Mouse (Mus musculus): ENCODE measurements around the gene Rps12-ps3. TPM values are rescaled to one million over a fixed set of nuclear protein-coding genes. Genes with fewer than 3 reads are reported as not detected.

The Rps12-ps3 gene
- polyA plus RNA-seq, 1 experiment from 2014 or later, result 12.4 TPM

- Histone ChIP-seq H3K36me3 (ENCODE audit: control insufficient read depth, insufficient read depth, low read length) (no peaks in the 10 kb centered on the region; the same call in 1 of the 2 replicates), H3K4me1 (ENCODE audit: control insufficient read depth, insufficient read depth, low read length) (no peaks in the 10 kb centered on the region), H3K9me3 (ENCODE audit: control insufficient read depth, low read length) (no peaks in the 10 kb centered on the region), H3K4me2 (ENCODE audit: low read depth, severe bottlenecking) (no peak overlapping the region), H3K27ac (replicated peaks; ENCODE audit: low read depth, low read length) (no peak overlapping the region), H3K27me3 (ENCODE audit: control insufficient read depth, insufficient read depth, low read length) (no peaks in the 10 kb centered on the region), H3K4me3 (ENCODE audit: low read depth, low read length) (no peak overlapping the region), H3K9ac (ENCODE audit: low read length) (no peak overlapping the region)
- no peak for ATAC-seq (ENCODE audit: insufficient number of reproducible peaks, low FRiP score, low TSS enrichment, low read depth)
- peak; percentile 27 for DNase-seq (ENCODE audit: low spot score)
These were observed 5.5 kb upstream of the Rps12-ps3 start for GRCm38 (mm10) chr19:59316571-59316970.

DNA sequence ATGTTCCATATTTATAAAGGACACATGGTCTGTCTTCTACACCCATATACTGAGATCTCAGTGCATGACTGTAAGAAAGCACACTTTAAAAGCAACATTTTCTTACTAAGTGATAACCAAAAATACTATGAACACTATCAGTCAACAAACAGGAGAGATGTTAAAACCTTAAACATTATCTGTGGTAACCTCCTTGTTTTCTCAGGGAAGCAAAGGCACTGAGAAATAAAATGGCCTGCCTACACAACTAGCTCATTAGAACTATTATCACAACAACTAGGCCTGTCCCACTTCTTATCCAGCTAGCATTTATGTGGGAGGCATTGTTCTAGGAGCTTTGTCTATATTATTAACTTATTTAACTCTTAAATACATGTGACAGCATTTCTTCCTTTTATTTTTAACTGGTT lies 8.7 kb downstream of the Rps12-ps3 start:
- Histone ChIP-seq H3K4me2 (ENCODE audit: low read depth, severe bottlenecking) (no peak overlapping the region), H3K27me3 (ENCODE audit: control insufficient read depth, insufficient read depth, low read length) (no peaks in the 10 kb centered on the region), H3K36me3 (ENCODE audit: control insufficient read depth, insufficient read depth, low read length) (no peaks in the 10 kb centered on the region), H3K27ac (replicated peaks; ENCODE audit: low read depth, low read length) (no peak overlapping the region), H3K9me3 (ENCODE audit: control insufficient read depth, low read length) (no peaks in the 10 kb centered on the region), H3K9ac (ENCODE audit: low read length) (no peak overlapping the region), H3K4me3 (ENCODE audit: low read depth, low read length) (no peak overlapping the region), H3K4me1 (ENCODE audit: control insufficient read depth, insufficient read depth, low read length) (no peaks in the 10 kb centered on the region)
- ATAC-seq (ENCODE audit: insufficient number of reproducible peaks, low FRiP score, low TSS enrichment, low read depth) (no peak), DNase-seq (ENCODE audit: low spot score) (no peak)

- no peak overlapping the region for H3K27ac ChIP-seq (replicated peaks; ENCODE audit: low read depth, low read length)
- ATAC-seq (ENCODE audit: insufficient number of reproducible peaks, low FRiP score, low TSS enrichment, low read depth) (no peak), DNase-seq (ENCODE audit: low spot score) (no peak)
- 97% methylated on average over 1 of the region's 1 CpGs for WGBS
- H3K9me3 ChIP-seq (ENCODE audit: control insufficient read depth, low read length), result no peaks in the 10 kb centered on the region
- H3K27me3 ChIP-seq (ENCODE audit: control insufficient read depth, insufficient read depth, low read length), result no peaks in the 10 kb centered on the region
- H3K4me3 ChIP-seq (ENCODE audit: low read depth, low read length), result no peak overlapping the region
- no peak overlapping the region for H3K4me2 ChIP-seq (ENCODE audit: low read depth, severe bottlenecking)
- H3K36me3 ChIP-seq (ENCODE audit: control insufficient read depth, insufficient read depth, low read length), result no peaks in the 10 kb centered on the region
- no peak overlapping the region for H3K9ac ChIP-seq (ENCODE audit: low read length)
- H3K4me1 ChIP-seq (ENCODE audit: control insufficient read depth, insufficient read depth, low read length), result no peaks in the 10 kb centered on the region
These were observed 14.6 kb downstream of the Rps12-ps3 start for GRCm38 (mm10) chr19:59336655-59337054.

GRCm38 (mm10) chr19:59337872-59338681 lies 16.0 kb downstream of the Rps12-ps3 start:
- H3K9me3 ChIP-seq (ENCODE audit: control insufficient read depth, low read length), result no peaks in the 10 kb centered on the region
- H3K27me3 ChIP-seq (ENCODE audit: control insufficient read depth, insufficient read depth, low read length), result no peaks in the 10 kb centered on the region
- no peak overlapping the region for H3K4me2 ChIP-seq (ENCODE audit: low read depth, severe bottlenecking)
- DNase-seq (ENCODE audit: low spot score) (no peak), ATAC-seq (ENCODE audit: insufficient number of reproducible peaks, low FRiP score, low TSS enrichment, low read depth) (no peak)
- H3K4me3 ChIP-seq (ENCODE audit: low read depth, low read length), result no peak overlapping the region
- no peak overlapping the region for H3K9ac ChIP-seq (ENCODE audit: low read length)
- H3K4me1 ChIP-seq (ENCODE audit: control insufficient read depth, insufficient read depth, low read length), result peaks cover 3% of the 10 kb centered on the region; the same call in 1 of the 2 replicates
- WGBS, result 99% methylated on average over 3 of the region's 3 CpGs
- no peak overlapping the region for H3K27ac ChIP-seq (replicated peaks; ENCODE audit: low read depth, low read length)
- no peaks in the 10 kb centered on the region for H3K36me3 ChIP-seq (ENCODE audit: control insufficient read depth, insufficient read depth, low read length)

DNA sequence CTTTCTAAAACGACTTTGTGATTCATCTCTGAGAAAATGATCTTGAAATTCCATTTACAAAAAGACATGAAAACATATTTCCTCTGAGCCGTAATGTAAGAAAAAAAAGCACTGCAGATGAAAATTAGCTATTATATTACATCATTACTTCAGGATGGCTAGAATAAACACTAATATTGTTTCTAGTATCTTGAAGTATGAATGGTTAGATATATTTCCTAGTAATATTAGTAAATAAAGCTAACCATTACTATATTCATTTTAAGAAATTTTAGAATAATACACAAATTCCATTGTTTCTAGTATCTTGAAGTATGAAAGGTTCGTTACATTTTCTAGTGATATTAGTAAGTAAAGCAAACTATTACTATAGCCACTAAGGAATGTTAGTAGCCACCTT lies 17.8 kb downstream of the Rps12-ps3 start:
- no peaks in the 10 kb centered on the region for H3K27me3 ChIP-seq (ENCODE audit: control insufficient read depth, insufficient read depth, low read length)
- WGBS, result 88% methylated on average over 3 of the region's 3 CpGs
- H3K9me3 ChIP-seq (ENCODE audit: control insufficient read depth, low read length), result no peaks in the 10 kb centered on the region
- no peak overlapping the region for H3K4me3 ChIP-seq (ENCODE audit: low read depth, low read length)
- no peak for ATAC-seq (ENCODE audit: insufficient number of reproducible peaks, low FRiP score, low TSS enrichment, low read depth)
- no peak overlapping the region for H3K9ac ChIP-seq (ENCODE audit: low read length)
- H3K4me1 ChIP-seq (ENCODE audit: control insufficient read depth, insufficient read depth, low read length), result peaks cover 6% of the 10 kb centered on the region
- H3K27ac ChIP-seq (replicated peaks; ENCODE audit: low read depth, low read length), result no peak overlapping the region
- no peak for DNase-seq (ENCODE audit: low spot score)
- H3K4me2 ChIP-seq (ENCODE audit: low read depth, severe bottlenecking), result no peak overlapping the region
- no peaks in the 10 kb centered on the region for H3K36me3 ChIP-seq (ENCODE audit: control insufficient read depth, insufficient read depth, low read length)

GRCm38 (mm10) chr19:59342964-59343363 lies 20.9 kb downstream of the Rps12-ps3 start:
- Histone ChIP-seq H3K4me3 (ENCODE audit: low read depth, low read length) (peak overlapping the region; percentile 94), H3K27ac (replicated peaks; ENCODE audit: low read depth, low read length) (no peak overlapping the region), H3K36me3 (ENCODE audit: control insufficient read depth, insufficient read depth, low read length) (no peaks in the 10 kb centered on the region), H3K9me3 (ENCODE audit: control insufficient read depth, low read length) (no peaks in the 10 kb centered on the region), H3K4me2 (ENCODE audit: low read depth, severe bottlenecking) (peak overlapping the region; percentile 99), H3K9ac (ENCODE audit: low read length) (no peak overlapping the region), H3K4me1 (ENCODE audit: control insufficient read depth, insufficient read depth, low read length) (peaks cover 6% of the 10 kb centered on the region), H3K27me3 (ENCODE audit: control insufficient read depth, insufficient read depth, low read length) (no peaks in the 10 kb centered on the region)
- DNase-seq (ENCODE audit: low spot score), result no peak
- 43% methylated on average over 2 of the region's 2 CpGs for WGBS
- no peak for ATAC-seq (ENCODE audit: insufficient number of reproducible peaks, low FRiP score, low TSS enrichment, low read depth)

GRCm38 (mm10) chr19:59344304-59344711 lies 22.2 kb downstream of the Rps12-ps3 start:
- peak overlapping the region; percentile 94 for H3K9ac ChIP-seq (ENCODE audit: low read length)
- peak overlapping the region; percentile 99 for H3K4me2 ChIP-seq (ENCODE audit: low read depth, severe bottlenecking)
- peaks cover 6% of the 10 kb centered on the region for H3K4me1 ChIP-seq (ENCODE audit: control insufficient read depth, insufficient read depth, low read length)
- H3K27me3 ChIP-seq (ENCODE audit: control insufficient read depth, insufficient read depth, low read length), result no peaks in the 10 kb centered on the region
- no peak for ATAC-seq (ENCODE audit: insufficient number of reproducible peaks, low FRiP score, low TSS enrichment, low read depth)
- no peak overlapping the region for H3K27ac ChIP-seq (replicated peaks; ENCODE audit: low read depth, low read length)
- under 1% methylated on average over 14 of the region's 14 CpGs for WGBS
- H3K36me3 ChIP-seq (ENCODE audit: control insufficient read depth, insufficient read depth, low read length), result no peaks in the 10 kb centered on the region
- peak overlapping the region; percentile 94 for H3K4me3 ChIP-seq (ENCODE audit: low read depth, low read length)
- peak; percentile 52 for DNase-seq (ENCODE audit: low spot score)
- H3K9me3 ChIP-seq (ENCODE audit: control insufficient read depth, low read length), result no peaks in the 10 kb centered on the region

GRCm38 (mm10) chr19:59345081-59345657 lies 23.1 kb downstream of the Rps12-ps3 start:
- no peaks in the 10 kb centered on the region for H3K27me3 ChIP-seq (ENCODE audit: control insufficient read depth, insufficient read depth, low read length)
- H3K4me3 ChIP-seq (ENCODE audit: low read depth, low read length), result peak overlapping the region; percentile 94
- no peaks in the 10 kb centered on the region for H3K36me3 ChIP-seq (ENCODE audit: control insufficient read depth, insufficient read depth, low read length)
- ATAC-seq (ENCODE audit: insufficient number of reproducible peaks, low FRiP score, low TSS enrichment, low read depth), result peak; percentile 60
- DNase-seq (ENCODE audit: low spot score), result peak; percentile 72
- H3K27ac ChIP-seq (replicated peaks; ENCODE audit: low read depth, low read length), result peak overlapping the region; percentile 82
- H3K9ac ChIP-seq (ENCODE audit: low read length), result peak overlapping the region; percentile 94
- peaks cover 6% of the 10 kb centered on the region for H3K4me1 ChIP-seq (ENCODE audit: control insufficient read depth, insufficient read depth, low read length)
- no peaks in the 10 kb centered on the region for H3K9me3 ChIP-seq (ENCODE audit: control insufficient read depth, low read length)
- 0% methylated on average over 66 of the region's 70 CpGs for WGBS
- peak overlapping the region; percentile 99 for H3K4me2 ChIP-seq (ENCODE audit: low read depth, severe bottlenecking)
